Mouse (Mus musculus): ENCODE measurements at regions not wholly inside any gene's neighbourhood (a gene's known extent, or its start where the extent isn't known, plus 50 kb on each side); places are given as distances from the start of the nearest gene placed in this dataset.

- TF ChIP-seq CTCF (conservative IDR thresholded peaks at IDR 0.05; ENCODE audit: insufficient read depth, insufficient read length, low read depth, low read length) (no peak), POLR2A (IDR thresholded peaks at IDR 0.05; ENCODE audit: low read depth, low read length) (no peak)
Observed at GRCm38 (mm10) chr7:89040139-89040538, 363.9 kb downstream of the Tmem135 start.
